Mouse (Mus musculus): Measurements from ENCODE around the gene Fthl17c. TPM values are rescaled to one million over a fixed set of nuclear protein-coding genes. Genes with fewer than 3 reads are reported as not detected.
"Not testable (repeated sequence)": the region's sequence is repeated elsewhere in the genome, so short reads cannot be mapped to it uniquely, and the experiment has no call there.

Gene Fthl17c
- not detected in 2 replicates for polyA plus RNA-seq (2016; fragmentation: Nextera tagmentation; extraction: Ambion mirVana)

DNA sequence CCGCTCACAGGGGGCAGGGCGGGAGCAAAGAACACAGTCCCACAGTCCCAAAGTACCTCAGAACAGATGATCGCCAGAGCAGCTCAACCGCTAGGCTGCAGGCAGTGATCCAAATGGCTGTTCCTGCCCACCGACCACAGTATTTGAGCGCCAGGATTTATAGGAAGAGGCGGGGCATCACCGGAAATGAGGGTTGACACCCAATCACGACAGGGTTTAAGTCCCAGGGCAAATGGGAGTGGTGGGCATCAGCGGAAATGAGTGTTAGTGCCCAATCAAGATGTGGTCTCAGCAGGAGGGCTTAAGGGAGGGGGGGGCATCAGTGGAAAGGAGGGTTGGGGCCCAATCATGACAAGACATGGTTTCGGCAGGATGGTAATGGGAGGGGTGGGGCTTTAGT is at the start of gene Fthl17c:
TSS of gene Fthl17c (minus strand) at position 101 of the 400 bp plus-strand sequence.
- H3K27ac ChIP-seq, H3K27me3 ChIP-seq: not testable (repeated sequence)
- WGBS = no CpG with 5 or more reads among the region's 11 CpGs

DNA sequence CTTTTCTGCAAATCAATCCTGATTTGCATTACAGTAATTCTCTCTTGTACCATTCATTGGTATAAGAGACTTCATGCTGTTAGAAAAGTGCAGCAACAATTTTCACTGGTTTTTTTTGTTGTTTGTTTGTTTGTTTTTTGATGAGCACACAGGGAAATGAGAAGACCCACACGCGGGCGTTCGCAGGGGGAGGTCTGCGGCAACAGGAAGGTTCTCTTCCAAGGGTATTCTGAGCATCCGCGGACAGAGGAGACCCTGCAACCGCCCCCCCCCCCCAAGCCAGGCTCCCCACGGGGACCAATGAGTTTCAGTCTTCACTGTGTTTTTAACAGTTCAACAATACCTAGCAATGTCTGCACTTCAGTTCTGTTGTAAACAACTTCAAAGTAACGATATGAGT is 43.1 kb upstream of the Fthl17c start:
- no peak for ATAC-seq (ENCODE audit: insufficient number of reproducible peaks, insufficient read depth, low FRiP score, low TSS enrichment)
- Histone ChIP-seq H3K9me3 (no peaks in the 10 kb centered on the region), H3K4me3 (no peak overlapping the region)

More for the DNA sequence above, at the start of gene Fthl17c:
- H3K9ac ChIP-seq; H3K9me3 ChIP-seq; H3K4me3 ChIP-seq; H3K4me2 ChIP-seq (replicated peaks); H3K4me1 ChIP-seq; H3K36me3 ChIP-seq; ATAC-seq (ENCODE audit: insufficient number of reproducible peaks, insufficient read depth, low FRiP score, low TSS enrichment): not testable (repeated sequence)

DNA sequence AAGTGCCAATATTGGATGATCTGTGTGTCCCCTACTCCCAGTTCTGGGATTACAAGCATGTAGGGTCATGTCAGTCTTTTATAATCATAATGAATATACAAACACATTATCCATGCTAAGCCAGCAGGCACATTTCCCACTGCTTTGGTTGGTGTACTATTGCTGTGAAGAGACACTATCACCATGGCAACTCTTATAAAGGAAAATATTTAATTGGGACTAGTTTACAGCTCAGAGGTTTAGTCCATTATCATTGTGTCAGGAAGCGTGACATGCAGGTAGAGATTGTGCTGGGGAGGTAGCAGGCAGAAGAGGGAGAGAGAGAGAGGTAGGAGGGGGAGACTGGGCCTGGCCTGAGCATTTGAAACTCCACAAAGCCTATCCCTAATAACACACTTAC is 39.7 kb upstream of the Fthl17c start:
- Histone ChIP-seq H3K27me3 (no peaks in the 10 kb centered on the region), H3K4me2 (replicated peaks) (no peak overlapping the region), H3K4me3 (no peak overlapping the region), H3K27ac (no peak overlapping the region), H3K9me3 (no peaks in the 10 kb centered on the region), H3K9ac (no peak overlapping the region), H3K4me1 (no peaks in the 10 kb centered on the region), H3K36me3 (no peaks in the 10 kb centered on the region)
- ATAC-seq (ENCODE audit: insufficient number of reproducible peaks, insufficient read depth, low FRiP score, low TSS enrichment) = no peak
- 29% methylated on average over 1 of the region's 1 CpGs for WGBS

More for the DNA sequence above, 43.1 kb upstream of the Fthl17c start:
- H3K27me3 ChIP-seq = no peaks in the 10 kb centered on the region
- H3K9ac ChIP-seq = no peak overlapping the region
- no peak overlapping the region for H3K27ac ChIP-seq
- H3K4me1 ChIP-seq = no peaks in the 10 kb centered on the region
- 63% methylated on average over 10 of the region's 10 CpGs for WGBS
- H3K4me2 ChIP-seq (replicated peaks) = no peak overlapping the region
- no peaks in the 10 kb centered on the region for H3K36me3 ChIP-seq

DNA sequence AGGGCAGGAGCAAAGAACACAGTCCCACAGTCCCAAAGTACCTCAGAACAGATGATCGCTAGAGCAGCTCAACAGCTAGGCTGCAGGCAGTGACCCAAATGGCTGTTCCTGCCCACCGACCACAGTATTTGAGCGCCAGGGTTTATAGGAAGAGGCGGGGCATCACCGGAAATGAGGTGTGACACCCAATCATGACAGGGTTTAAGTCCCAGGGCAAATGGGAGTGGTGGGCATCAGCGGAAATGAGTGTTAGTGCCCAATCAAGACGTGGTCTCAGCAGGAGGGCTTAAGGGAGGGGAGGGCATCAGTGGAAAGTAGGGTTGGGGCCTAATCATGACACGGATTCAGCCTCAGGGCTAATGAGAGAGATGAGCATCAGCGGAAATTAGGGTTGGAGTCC is 10.3 kb upstream of the Fthl17c start, which contains the start of gene Fthl17d:
TSS of gene Fthl17d (minus strand) at position 101 of the 400 bp plus-strand sequence.
- not testable (repeated sequence) for H3K9me3 ChIP-seq; H3K4me2 ChIP-seq (replicated peaks); H3K36me3 ChIP-seq; H3K27ac ChIP-seq; ATAC-seq (ENCODE audit: insufficient number of reproducible peaks, insufficient read depth, low FRiP score, low TSS enrichment); H3K9ac ChIP-seq; H3K4me3 ChIP-seq; H3K4me1 ChIP-seq; H3K27me3 ChIP-seq
- no CpG with 5 or more reads among the region's 9 CpGs for WGBS

DNA sequence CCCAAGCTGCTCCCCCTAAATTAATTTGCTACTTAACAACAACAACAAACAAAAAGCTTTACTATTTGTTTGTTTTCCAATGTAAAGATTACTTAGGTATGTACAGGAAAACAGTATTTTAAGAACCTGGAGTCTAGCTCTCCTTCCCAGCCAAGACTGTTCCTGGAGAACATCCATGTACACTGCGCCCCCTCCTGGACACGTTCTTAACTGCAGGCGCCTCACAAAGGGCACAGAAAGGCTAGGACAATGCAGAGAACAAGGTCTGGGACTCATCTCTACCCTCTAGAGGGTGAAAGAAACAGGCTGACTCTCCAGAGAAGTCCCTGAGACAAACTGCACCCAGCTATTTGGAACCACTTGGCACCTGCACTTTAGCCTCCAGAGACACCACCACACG is 11.7 kb downstream of the Fthl17c start:
- H3K36me3 ChIP-seq; H3K4me3 ChIP-seq; H3K9me3 ChIP-seq; H3K4me1 ChIP-seq; H3K4me2 ChIP-seq (replicated peaks); H3K27ac ChIP-seq; H3K27me3 ChIP-seq; H3K9ac ChIP-seq; ATAC-seq (ENCODE audit: insufficient number of reproducible peaks, insufficient read depth, low FRiP score, low TSS enrichment): not testable (repeated sequence)
- 34% methylated on average over 4 of the region's 4 CpGs for WGBS

DNA sequence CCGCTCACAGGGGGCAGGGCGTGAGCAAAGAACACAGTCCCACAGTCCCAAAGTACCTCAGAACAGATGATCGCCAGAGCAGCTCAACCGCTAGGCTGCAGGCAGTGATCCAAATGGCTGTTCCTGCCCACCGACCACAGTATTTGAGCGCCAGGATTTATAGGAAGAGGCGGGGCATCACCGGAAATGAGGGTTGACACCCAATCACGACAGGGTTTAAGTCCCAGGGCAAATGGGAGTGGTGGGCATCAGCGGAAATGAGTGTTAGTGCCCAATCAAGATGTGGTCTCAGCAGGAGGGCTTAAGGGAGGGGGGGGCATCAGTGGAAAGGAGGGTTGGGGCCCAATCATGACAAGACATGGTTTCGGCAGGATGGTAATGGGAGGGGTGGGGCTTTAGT is 13.5 kb downstream of the Fthl17c start, which contains the start of gene Fthl17b:
TSS of gene Fthl17b (minus strand) at position 101 of the 400 bp plus-strand sequence.
- not testable (repeated sequence) for H3K9ac ChIP-seq; H3K9me3 ChIP-seq; H3K4me1 ChIP-seq; H3K27me3 ChIP-seq; H3K27ac ChIP-seq; H3K4me2 ChIP-seq (replicated peaks); H3K36me3 ChIP-seq; H3K4me3 ChIP-seq; ATAC-seq (ENCODE audit: insufficient number of reproducible peaks, insufficient read depth, low FRiP score, low TSS enrichment)
- WGBS = 89% methylated on average over 4 of the region's 11 CpGs

DNA sequence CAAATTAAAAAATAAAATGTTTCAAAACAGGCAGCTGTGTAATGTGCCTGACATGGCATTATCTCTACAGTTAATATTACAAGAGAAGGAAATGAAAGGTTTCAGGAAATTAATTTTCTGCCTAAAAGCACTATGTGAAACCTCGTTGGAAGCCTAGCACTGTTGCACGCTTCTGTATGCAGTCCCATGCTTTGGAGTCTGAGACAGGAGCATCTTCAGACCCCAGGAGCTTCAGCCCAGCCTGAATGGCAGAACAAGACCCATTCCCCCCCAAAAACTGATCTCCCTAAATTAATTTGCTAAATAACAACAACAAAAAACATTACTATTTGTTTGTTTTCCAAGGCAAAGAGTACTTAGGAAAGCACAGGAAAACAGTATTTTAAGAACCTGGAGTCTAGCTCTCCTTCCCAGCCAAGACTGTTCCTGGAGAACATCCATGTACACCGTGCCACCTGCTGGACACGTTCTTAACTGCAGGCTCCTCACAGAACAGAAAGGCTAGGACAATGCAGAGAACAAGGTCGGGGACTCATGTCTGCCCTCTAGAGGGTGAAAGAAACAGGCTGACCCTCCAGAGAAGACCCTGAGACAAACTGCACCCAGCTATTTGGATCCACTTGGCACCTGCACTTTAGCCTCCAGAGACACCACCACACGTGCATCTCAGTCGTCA is 28.1 kb downstream of the Fthl17c start:
- H3K9me3 ChIP-seq; H3K36me3 ChIP-seq; H3K9ac ChIP-seq; H3K27ac ChIP-seq; H3K4me3 ChIP-seq; H3K27me3 ChIP-seq; H3K4me1 ChIP-seq; ATAC-seq (ENCODE audit: insufficient number of reproducible peaks, insufficient read depth, low FRiP score, low TSS enrichment); H3K4me2 ChIP-seq (replicated peaks): not testable (repeated sequence)
- 21% methylated on average over 7 of the region's 7 CpGs for WGBS

DNA sequence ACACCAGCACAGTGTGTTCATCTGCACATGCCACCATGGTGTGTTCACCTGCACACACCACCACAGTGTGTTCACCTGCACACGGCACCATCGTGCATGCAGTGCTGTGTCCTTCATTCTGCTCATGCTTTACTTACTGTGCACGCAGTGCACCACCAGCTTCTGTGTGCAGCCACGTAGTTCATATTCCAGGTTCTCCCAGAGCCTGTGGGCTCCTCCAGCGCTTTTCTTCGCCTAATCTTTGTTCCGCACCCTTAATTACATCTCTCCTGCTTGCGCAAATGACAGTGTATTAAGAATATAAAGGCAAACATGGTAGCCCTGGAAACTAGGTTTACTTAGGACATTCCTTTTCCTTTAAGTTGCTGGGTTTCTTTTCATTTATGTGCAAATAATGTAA is 32.3 kb downstream of the Fthl17c start:
- no peaks in the 10 kb centered on the region for H3K9me3 ChIP-seq
- no peaks in the 10 kb centered on the region for H3K27me3 ChIP-seq
- WGBS = 82% methylated on average over 8 of the region's 8 CpGs
- no peaks in the 10 kb centered on the region for H3K4me1 ChIP-seq
- no peak for ATAC-seq (ENCODE audit: insufficient number of reproducible peaks, insufficient read depth, low FRiP score, low TSS enrichment)
- no peaks in the 10 kb centered on the region for H3K36me3 ChIP-seq
- no peak overlapping the region for H3K9ac ChIP-seq
- no peak overlapping the region for H3K27ac ChIP-seq
- H3K4me2 ChIP-seq (replicated peaks) = no peak overlapping the region
- no peak overlapping the region for H3K4me3 ChIP-seq

DNA sequence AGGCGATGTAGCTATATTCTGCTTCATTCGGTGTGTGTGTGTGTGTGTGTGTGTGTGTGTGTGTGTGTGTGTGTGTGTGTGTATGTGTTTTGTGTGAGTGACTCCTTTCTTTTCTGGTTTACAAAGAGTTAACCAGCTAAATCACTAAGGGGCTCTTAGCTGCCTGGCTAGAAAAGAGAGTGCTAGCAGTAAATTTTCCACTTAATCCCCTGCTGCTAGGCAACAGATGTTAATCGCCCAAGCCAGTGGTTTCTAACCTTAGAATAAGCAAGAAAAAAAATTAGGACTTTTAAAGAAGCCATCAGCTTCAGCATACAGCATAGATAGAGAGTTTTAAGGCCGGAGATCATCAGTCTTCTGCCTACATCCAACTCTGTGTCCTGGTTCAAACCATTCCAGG is 49.1 kb downstream of the Fthl17c start:
- Histone ChIP-seq H3K27ac (no peak overlapping the region), H3K4me2 (replicated peaks) (no peak overlapping the region), H3K4me1 (no peaks in the 10 kb centered on the region), H3K9ac (no peak overlapping the region), H3K36me3 (no peaks in the 10 kb centered on the region), H3K9me3 (no peaks in the 10 kb centered on the region), H3K27me3 (no peaks in the 10 kb centered on the region), H3K4me3 (no peak overlapping the region)
- no peak for ATAC-seq (ENCODE audit: insufficient number of reproducible peaks, insufficient read depth, low FRiP score, low TSS enrichment)
- WGBS = 41% methylated on average over 4 of the region's 4 CpGs

Other genes starting within 250 kb of the Fthl17c start
- gene Ssx9, start 228.1 kb downstream of the Fthl17c start, polyA plus RNA-seq (2016; fragmentation: Nextera tagmentation; extraction: Ambion mirVana) = not detected in 2 replicates
- not detected in 2 replicates for gene Ssxb5, start 172.9 kb downstream of the Fthl17c start, polyA plus RNA-seq (2016; fragmentation: Nextera tagmentation; extraction: Ambion mirVana)
- gene Gm6592, start 132.6 kb downstream of the Fthl17c start, polyA plus RNA-seq (2016; fragmentation: Nextera tagmentation; extraction: Ambion mirVana) = not detected in 2 replicates
- not detected in 2 replicates for gene Gm5751, start 102.3 kb downstream of the Fthl17c start, polyA plus RNA-seq (2016; fragmentation: Nextera tagmentation; extraction: Ambion mirVana)
- gene B630019K06Rik, start 84.2 kb downstream of the Fthl17c start, polyA plus RNA-seq (2016; fragmentation: Nextera tagmentation; extraction: Ambion mirVana) = 8.0 and 9.3 TPM in 2 replicates
- not detected in 2 replicates for gene Fthl17b, start 13.6 kb downstream of the Fthl17c start, polyA plus RNA-seq (2016; fragmentation: Nextera tagmentation; extraction: Ambion mirVana)
- gene Fthl17d, start 10.2 kb upstream of the Fthl17c start, polyA plus RNA-seq (2016; fragmentation: Nextera tagmentation; extraction: Ambion mirVana) = not detected in 2 replicates
- not detected in 2 replicates for gene Fthl17e, start 56.9 kb upstream of the Fthl17c start, polyA plus RNA-seq (2016; fragmentation: Nextera tagmentation; extraction: Ambion mirVana)
- gene Fthl17f, start 86.5 kb upstream of the Fthl17c start, polyA plus RNA-seq (2016; fragmentation: Nextera tagmentation; extraction: Ambion mirVana) = not detected in 2 replicates
- not detected in 2 replicates for gene 4930402K13Rik, start 128.0 kb upstream of the Fthl17c start, polyA plus RNA-seq (2016; fragmentation: Nextera tagmentation; extraction: Ambion mirVana)
- gene Lancl3, start 223.3 kb upstream of the Fthl17c start, polyA plus RNA-seq (2016; fragmentation: Nextera tagmentation; extraction: Ambion mirVana) = 1.1 and 1.3 TPM in 2 replicates